Comparison of ENCODE assay signal across 13 mouse cellular contexts in genomic region chr14:21902856-21903255, GRCm38 (mm10). TPM values are rescaled to one million over a fixed set of nuclear protein-coding genes. Genes with fewer than 3 reads are reported as not detected.
DNase-seq lines count a peak whose midpoint lies in the region; ATAC-seq and TF ChIP-seq lines count a peak whose summit lies in the region.
"Had no signal": no experiment of that assay in that cellular context is flagged by ENCODE, and none has a peak within 500 bp of the region (broad histone marks: within the 10 kb centered on the region; RNA-seq: fewer than 3 reads in every experiment).

No protein-coding gene starts in this region.

- no peaks in the 10 kb centered on the region for H3K27me3 ChIP-seq in forebrain, embryonic 11.5 days (ENCODE audit: control insufficient read depth, insufficient read depth, low read length)
- no peaks in the 10 kb centered on the region for H3K27me3 ChIP-seq in forebrain, postnatal 0 days (ENCODE audit: insufficient read depth, low read length)
- no peaks in the 10 kb centered on the region for H3K27me3 ChIP-seq in kidney, embryonic 14.5 days (ENCODE audit: control insufficient read depth, insufficient read depth, low read length)
- no peaks in the 10 kb centered on the region for H3K27me3 ChIP-seq in embryonic facial prominence, embryonic 12.5 days
- H3K27me3 ChIP-seq in limb, embryonic 12.5 days, result peaks cover 15% of the 10 kb centered on the region; the same call in 1 of the 2 replicates
- H3K27me3 ChIP-seq in midbrain, embryonic 15.5 days (replicated peaks), result no peaks in the 10 kb centered on the region
- H3K27me3 ChIP-seq: embryonic facial prominence, embryonic 13.5 days; heart, embryonic 15.5 days had no signal

- no peaks in the 10 kb centered on the region for H3K36me3 ChIP-seq in forebrain, embryonic 11.5 days (ENCODE audit: control insufficient read depth, insufficient read depth, low read length)
- H3K36me3 ChIP-seq in forebrain, postnatal 0 days (ENCODE audit: insufficient read depth), result no peaks in the 10 kb centered on the region
- H3K36me3 ChIP-seq in kidney, embryonic 14.5 days (ENCODE audit: control insufficient read depth, insufficient read depth, low read length), result no peaks in the 10 kb centered on the region
- H3K36me3 ChIP-seq in embryonic facial prominence, embryonic 12.5 days, result no peaks in the 10 kb centered on the region
- H3K36me3 ChIP-seq in limb, embryonic 12.5 days, result no peaks in the 10 kb centered on the region
- H3K36me3 ChIP-seq in midbrain, embryonic 15.5 days (replicated peaks), result no peaks in the 10 kb centered on the region
- H3K36me3 ChIP-seq: embryonic facial prominence, embryonic 13.5 days; forebrain, embryonic 10.5 days; heart, embryonic 15.5 days had no signal

- no peak overlapping the region for H3K4me2 ChIP-seq in forebrain, embryonic 11.5 days (ENCODE audit: low read depth, low read length, severe bottlenecking)
- H3K4me2 ChIP-seq in forebrain, postnatal 0 days (ENCODE audit: low read depth), result no peak overlapping the region
- no peak overlapping the region for H3K4me2 ChIP-seq in kidney, embryonic 14.5 days (replicated peaks; ENCODE audit: low read depth, low read length)
- H3K4me2 ChIP-seq in embryonic facial prominence, embryonic 12.5 days (replicated peaks), result no peak overlapping the region
- H3K4me2 ChIP-seq in limb, embryonic 12.5 days, result no peak overlapping the region
- no peak overlapping the region for H3K4me2 ChIP-seq in midbrain, embryonic 15.5 days

- WGBS in forebrain, embryonic 11.5 days, result 68% methylated on average over 1 of the region's 1 CpGs
- WGBS in forebrain, postnatal 0 days, result 75% methylated on average over 1 of the region's 1 CpGs
- WGBS in kidney, embryonic 14.5 days, result 70% methylated on average over 1 of the region's 1 CpGs
- 62% methylated on average over 1 of the region's 1 CpGs for WGBS in embryonic facial prominence, embryonic 12.5 days
- whole genome bisulfite sequencing in limb, embryonic 12.5 days, result 28% methylated on average over 1 of the region's 1 CpGs
- 84% methylated on average over 1 of the region's 1 CpGs for WGBS in midbrain, embryonic 15.5 days

- no peak overlapping the region for H3K9ac ChIP-seq in forebrain, embryonic 11.5 days (ENCODE audit: low read length)
- no peak overlapping the region for H3K9ac ChIP-seq in forebrain, postnatal 0 days
- H3K9ac ChIP-seq in kidney, embryonic 14.5 days (ENCODE audit: low read depth, low read length), result no peak overlapping the region
- H3K9ac ChIP-seq in embryonic facial prominence, embryonic 12.5 days, result no peak overlapping the region
- no peak overlapping the region for H3K9ac ChIP-seq in limb, embryonic 12.5 days (replicated peaks)
- no peak overlapping the region for H3K9ac ChIP-seq in midbrain, embryonic 15.5 days
- H3K9ac ChIP-seq: embryonic facial prominence, embryonic 13.5 days; heart, embryonic 15.5 days had no signal

- no peak for TF ChIP-seq CTCF in forebrain, postnatal 0 days (IDR thresholded peaks at IDR 0.05; ENCODE audit: low read depth)

- no peaks in the 10 kb centered on the region for H3K9me3 ChIP-seq in forebrain, embryonic 11.5 days (ENCODE audit: control insufficient read depth, low read length)
- H3K9me3 ChIP-seq in forebrain, postnatal 0 days (ENCODE audit: low read length), result no peaks in the 10 kb centered on the region; the same call in 1 of the 2 replicates
- no peaks in the 10 kb centered on the region for H3K9me3 ChIP-seq in kidney, embryonic 14.5 days (ENCODE audit: control insufficient read depth, low read length)
- no peaks in the 10 kb centered on the region for H3K9me3 ChIP-seq in embryonic facial prominence, embryonic 12.5 days
- H3K9me3 ChIP-seq in limb, embryonic 12.5 days, result no peaks in the 10 kb centered on the region
- H3K9me3 ChIP-seq in midbrain, embryonic 15.5 days, result no peaks in the 10 kb centered on the region
- H3K9me3 ChIP-seq: embryonic facial prominence, embryonic 13.5 days; forebrain, embryonic 10.5 days; heart, embryonic 15.5 days had no signal

- H3K4me3 ChIP-seq in forebrain, embryonic 11.5 days (ENCODE audit: low read depth, low read length), result no peak overlapping the region
- no peak overlapping the region for H3K4me3 ChIP-seq in forebrain, postnatal 0 days (ENCODE audit: low read depth, low read length)
- no peak overlapping the region for H3K4me3 ChIP-seq in kidney, embryonic 14.5 days (ENCODE audit: low read length)
- H3K4me3 ChIP-seq in embryonic facial prominence, embryonic 12.5 days, result no peak overlapping the region
- no peak overlapping the region for H3K4me3 ChIP-seq in limb, embryonic 12.5 days (replicated peaks)
- no peak overlapping the region for H3K4me3 ChIP-seq in midbrain, embryonic 15.5 days
- H3K4me3 ChIP-seq: embryonic facial prominence, embryonic 13.5 days; forebrain, embryonic 10.5 days had no signal

- H3K4me1 ChIP-seq in forebrain, embryonic 11.5 days (replicated peaks; ENCODE audit: control insufficient read depth, insufficient read depth, low read length), result no peaks in the 10 kb centered on the region
- peaks cover 12% of the 10 kb centered on the region; the same call in 1 of the 2 replicates for H3K4me1 ChIP-seq in forebrain, postnatal 0 days (ENCODE audit: insufficient read depth)
- peaks cover 23% of the 10 kb centered on the region for H3K4me1 ChIP-seq in kidney, embryonic 14.5 days (ENCODE audit: control insufficient read depth, insufficient read depth, low read length)
- peaks cover 19% of the 10 kb centered on the region for H3K4me1 ChIP-seq in embryonic facial prominence, embryonic 12.5 days
- peaks cover 35% of the 10 kb centered on the region for H3K4me1 ChIP-seq in limb, embryonic 12.5 days (replicated peaks)
- peaks cover 8% of the 10 kb centered on the region for H3K4me1 ChIP-seq in midbrain, embryonic 15.5 days

- peak; percentile 10 for DNase-seq in forebrain, embryonic 11.5 days (ENCODE audit: low spot score)
- DNase-seq in forebrain, postnatal 0 days, result no peak
- DNase-seq in kidney, adult 11 months, result no peak
- DNase-seq: lung, postnatal 14 days had no signal

- H3K27ac ChIP-seq in forebrain, embryonic 11.5 days (ENCODE audit: low read depth, low read length), result no peak overlapping the region
- H3K27ac ChIP-seq in forebrain, postnatal 0 days (ENCODE audit: low read depth, low read length), result no peak overlapping the region
- peak overlapping the region; percentile 5; the same call in 1 of the 2 replicates for H3K27ac ChIP-seq in kidney, embryonic 14.5 days (ENCODE audit: low read depth, low read length)
- H3K27ac ChIP-seq in embryonic facial prominence, embryonic 12.5 days, result peak overlapping the region; percentile 75
- H3K27ac ChIP-seq in limb, embryonic 12.5 days, result peak overlapping the region; percentile 79; the same call in 1 of the 2 replicates
- H3K27ac ChIP-seq in midbrain, embryonic 15.5 days, result no peak overlapping the region
- H3K27ac ChIP-seq: forebrain, embryonic 10.5 days had no signal

- ATAC-seq in forebrain, embryonic 11.5 days (replicated peaks; ENCODE audit: low FRiP score), result no peak
- ATAC-seq in forebrain, postnatal 0 days, result no peak
- 0 out of 2 replicates have a peak, but pooled peaks have one; percentile 8 for ATAC-seq in kidney, embryonic 14.5 days (ENCODE audit: low FRiP score, low TSS enrichment)
- ATAC-seq in embryonic facial prominence, embryonic 12.5 days (ENCODE audit: insufficient number of reproducible peaks, insufficient read depth, low FRiP score, low TSS enrichment), result no peak
- no peak for ATAC-seq in limb, embryonic 12.5 days (ENCODE audit: insufficient number of reproducible peaks, insufficient read depth, low FRiP score, low TSS enrichment, low read depth)
- ATAC-seq in frontal cortex, adult (ENCODE audit: low TSS enrichment), result no peak
- no peak for ATAC-seq in midbrain, embryonic 15.5 days (replicated peaks)
- ATAC-seq: inflammation-experienced regulatory T-cells, adult 6 months had no signal

RNA-seq across cellular contexts. Expression of gene Comtd1, which starts 54.1 kb away (rescaled TPM):
- 11.9 and 13.7 TPM in 2 replicates for polyA plus RNA-seq in forebrain, embryonic 11.5 days (2014; fragmentation: Nextera tagmentation; extraction: Ambion mirVana)
- total RNA-seq in forebrain, postnatal 0 days (2014; rRNA removed), result 23.4 and 32.4 TPM in 2 replicates
- 48.8 and 50.6 TPM in 2 replicates for polyA plus RNA-seq in forebrain, postnatal 0 days (2015; fragmentation: Nextera tagmentation; extraction: Ambion mirVana)
- 24.1 and 27.3 TPM in 2 replicates for polyA plus RNA-seq in kidney, embryonic 14.5 days (2014; fragmentation: Nextera tagmentation; extraction: Ambion mirVana)
- polyA plus RNA-seq in embryonic facial prominence, embryonic 12.5 days (2016; fragmentation: Nextera tagmentation; extraction: Ambion mirVana), result 20.1 and 22.1 TPM in 2 replicates
- polyA plus RNA-seq in limb, embryonic 12.5 days (2016; fragmentation: Nextera tagmentation; extraction: Ambion mirVana), result 22.5 and 24.2 TPM in 2 replicates
- 52.3 and 54.4 TPM in 2 replicates for polyA plus RNA-seq in midbrain, embryonic 15.5 days (2015; fragmentation: Nextera tagmentation; extraction: Ambion mirVana)

Comparison
In these comparisons a context has a peak if more than half of its experiments do, and no peak if none do; other contexts are left out.
1. H3K27ac ChIP-seq: peak in kidney, embryonic 14.5 days (single experiment), embryonic facial prominence, embryonic 12.5 days (single experiment) and limb, embryonic 12.5 days (single experiment); none in forebrain, embryonic 11.5 days (single experiment), forebrain, postnatal 0 days (single experiment) and midbrain, embryonic 15.5 days (single experiment).